Mouse (Mus musculus): Measurements from ENCODE around the gene Ppp1r17.

The Ppp1r17 gene

DNA sequence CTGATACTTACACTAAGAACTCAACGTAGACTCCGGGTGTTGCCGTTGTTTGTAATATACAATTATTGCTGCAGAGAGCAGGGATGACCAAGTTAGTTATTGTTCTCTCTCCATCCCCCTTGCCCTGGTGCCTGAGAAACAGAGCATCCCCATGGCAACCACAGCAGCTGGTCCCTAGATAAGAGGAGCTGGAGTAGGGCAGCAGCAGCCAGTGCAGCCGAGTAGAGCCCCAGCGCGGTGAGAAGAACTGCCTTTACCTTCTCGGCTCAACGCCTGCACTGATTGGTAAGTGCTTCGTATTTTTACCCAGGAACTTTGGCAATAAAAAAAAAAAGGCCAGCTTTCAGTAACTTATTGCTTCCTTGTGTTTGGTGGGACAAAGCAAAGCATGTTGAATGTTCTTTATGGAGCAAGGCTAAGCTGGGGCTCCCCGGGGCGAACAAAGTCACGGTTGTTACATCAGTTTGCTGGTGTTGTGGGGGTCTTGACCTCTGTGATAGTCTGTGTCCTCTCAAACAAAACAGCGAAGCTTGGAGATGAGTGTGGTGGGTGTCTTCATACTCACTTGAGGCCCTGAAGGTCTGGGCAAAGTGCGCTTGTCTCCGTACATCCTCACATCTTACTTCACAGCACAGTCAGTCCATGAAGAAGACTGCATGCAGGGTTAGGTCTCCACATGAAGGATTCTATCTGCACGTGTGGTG lies at the start of gene Ppp1r17:
Gene Ppp1r17, plus strand, starts transcription at position 207 of the 704 bp plus-strand sequence.
- DNase-seq (ENCODE audit: low spot score), result no peak

DNA sequence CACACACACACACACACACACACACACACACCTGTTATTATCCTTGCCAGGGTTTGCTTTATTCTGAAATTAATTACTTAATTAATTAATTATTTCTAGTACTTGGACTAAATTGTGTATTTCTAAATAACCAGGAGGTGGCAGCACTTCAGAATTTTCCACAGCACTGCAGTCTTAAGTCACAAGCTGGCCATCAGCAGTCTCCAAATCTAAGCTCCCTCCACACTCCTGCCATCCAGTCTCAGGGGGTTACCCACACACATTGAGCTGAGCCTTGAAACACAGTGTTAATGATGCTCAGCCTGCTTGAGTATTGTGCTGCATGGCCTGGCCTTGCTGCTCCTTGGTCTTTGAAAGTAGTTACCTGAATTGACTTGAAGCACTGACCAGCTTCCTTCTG lies 44.3 kb upstream of the Ppp1r17 start:
- DNase-seq (ENCODE audit: low spot score), result peak; percentile 12

DNA sequence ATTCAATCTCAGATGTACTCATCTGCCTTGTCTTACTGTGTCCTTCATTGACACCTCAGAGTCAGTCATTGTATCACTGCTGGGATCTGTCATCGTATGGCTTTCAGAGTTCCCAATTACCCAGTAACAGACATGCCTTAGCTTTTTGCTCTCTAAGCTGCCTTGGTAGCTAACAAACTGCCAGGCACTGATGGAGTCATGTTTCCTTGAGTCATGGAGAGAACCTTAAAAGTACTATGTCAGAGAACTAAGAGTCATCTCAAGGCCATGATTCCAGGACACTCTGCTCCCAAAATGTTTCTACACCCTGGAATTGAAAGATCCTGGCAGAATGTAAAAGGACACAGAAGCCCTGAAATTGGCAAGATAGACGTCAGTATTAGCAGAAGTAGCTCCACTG lies 37.5 kb upstream of the Ppp1r17 start:
- no peak for DNase-seq (ENCODE audit: low spot score)

DNA sequence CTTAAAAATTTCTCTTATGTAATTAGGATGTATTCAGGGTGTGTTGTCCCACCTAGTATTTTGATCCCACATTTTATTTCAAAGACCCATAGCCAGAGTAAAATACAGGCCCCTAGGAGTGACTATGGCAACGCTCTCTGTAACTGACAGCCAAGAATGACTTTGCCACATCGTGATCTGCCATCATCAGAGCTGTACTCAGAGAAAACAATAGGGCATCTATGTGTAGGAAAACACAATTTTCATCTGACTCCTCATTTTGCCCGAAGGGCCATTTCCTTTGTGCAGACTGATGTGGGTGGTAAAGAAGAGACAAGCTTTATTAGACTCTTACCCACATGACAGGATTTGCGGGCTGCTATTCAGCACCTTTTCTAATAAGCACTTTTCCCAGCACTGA lies 8.6 kb upstream of the Ppp1r17 start:
- no peak for DNase-seq (ENCODE audit: low spot score)

DNA sequence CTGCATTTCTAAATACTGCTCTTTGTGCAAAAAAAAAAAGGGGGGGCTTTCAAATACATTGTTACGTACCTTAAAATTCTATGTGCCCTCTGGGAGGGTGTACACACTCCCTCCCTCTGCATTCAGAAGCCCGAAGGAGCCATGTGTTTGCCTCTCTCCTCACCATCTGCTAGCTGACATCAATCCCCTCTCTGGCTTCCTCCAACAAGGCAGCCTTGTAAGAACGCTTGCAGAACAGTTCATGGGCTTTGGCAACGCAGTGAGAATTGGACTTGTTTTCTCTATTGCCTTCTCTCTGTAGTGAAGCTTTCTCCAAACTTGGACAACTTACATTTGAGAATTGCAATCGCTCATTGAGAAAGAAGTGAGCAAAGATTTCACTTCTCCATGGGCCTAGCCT lies 4.9 kb upstream of the Ppp1r17 start:
- no peak for DNase-seq (ENCODE audit: low spot score)

DNA sequence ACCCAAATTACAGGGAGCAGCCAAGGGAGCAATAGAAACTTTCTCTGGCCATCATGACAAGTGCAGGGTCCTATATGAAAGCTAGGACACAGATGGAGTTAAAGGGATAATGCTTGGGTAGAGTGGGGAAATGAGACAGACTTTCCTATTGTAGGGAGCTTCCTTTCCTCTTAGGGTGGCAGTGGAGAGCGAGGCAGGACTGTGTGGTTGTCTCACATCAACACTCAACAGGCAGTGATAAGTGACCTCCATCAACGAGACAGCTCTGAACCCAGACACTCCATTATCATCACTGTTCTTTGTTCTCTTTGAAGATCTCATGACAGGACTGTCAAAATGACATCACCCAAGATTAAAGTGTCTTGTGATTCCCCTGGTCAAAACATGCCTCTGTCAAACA lies 2.3 kb downstream of the Ppp1r17 start:
- no peak for DNase-seq (ENCODE audit: low spot score)

- DNase-seq (ENCODE audit: low spot score), result no peak
Measured at GRCm38 (mm10) chr6:56025533-56025932, 8.2 kb downstream of the Ppp1r17 start.

DNA sequence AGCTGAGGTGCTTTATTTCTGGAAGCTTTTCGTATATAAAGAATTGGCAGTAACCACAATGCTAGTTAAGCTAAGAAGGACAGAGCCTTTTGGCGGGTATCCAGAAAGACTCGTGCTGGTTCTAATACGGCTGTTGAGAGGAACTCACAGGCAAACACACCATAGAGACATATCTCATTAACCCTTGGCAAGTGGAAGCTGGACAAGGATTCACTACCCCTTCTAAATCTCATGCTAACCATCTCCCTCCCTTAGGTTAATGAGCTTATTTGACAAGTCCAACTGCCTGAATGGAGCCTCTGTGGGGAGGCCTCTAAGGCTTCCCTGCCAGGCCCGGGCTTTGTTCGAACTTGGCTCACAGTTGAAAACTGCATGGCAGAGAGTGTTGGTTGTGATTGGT lies 10.0 kb downstream of the Ppp1r17 start:
- DNase-seq (ENCODE audit: low spot score), result no peak

- peak; percentile 11 for DNase-seq (ENCODE audit: low spot score)
Measured at GRCm38 (mm10) chr6:56027966-56028365, 10.7 kb downstream of the Ppp1r17 start.

DNA sequence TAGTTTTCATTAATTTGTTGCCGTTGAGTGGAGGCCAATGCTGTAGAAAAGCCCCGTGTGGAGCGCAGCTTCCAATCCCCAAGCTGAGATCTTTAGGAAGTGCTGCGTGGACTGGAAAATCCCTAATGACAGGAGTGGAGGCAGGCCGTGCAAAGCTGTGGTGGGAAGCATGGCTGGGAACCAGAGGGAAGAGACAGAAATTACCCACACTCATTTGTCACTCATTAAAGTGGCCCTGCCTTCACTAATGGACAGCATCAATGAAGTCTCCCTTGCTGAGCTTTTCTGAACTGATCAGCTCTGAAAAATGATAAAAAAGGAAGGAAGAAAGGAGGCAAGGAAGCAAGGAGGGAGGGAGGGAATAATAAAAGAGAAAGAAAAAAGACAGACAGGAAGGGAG lies 12.7 kb downstream of the Ppp1r17 start:
- DNase-seq (ENCODE audit: low spot score), result no peak

DNA sequence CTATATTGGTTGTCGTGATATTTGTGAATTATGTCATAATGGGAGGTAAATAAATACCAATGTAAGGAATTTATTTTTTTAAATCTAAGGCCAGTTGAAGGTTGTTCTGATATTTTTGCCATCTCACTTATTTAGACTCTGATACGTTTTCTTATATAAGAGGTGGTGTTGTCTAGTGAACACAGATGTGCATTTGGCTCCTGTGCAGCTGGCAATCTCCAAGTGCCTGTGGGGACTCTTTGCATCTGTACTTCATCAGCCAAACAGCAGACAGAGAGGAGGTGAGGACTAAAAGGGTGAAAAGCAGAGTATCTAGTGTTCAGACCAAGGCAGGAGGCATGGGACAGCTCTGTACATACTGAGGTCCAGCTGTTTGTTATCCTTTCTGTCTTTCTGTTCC lies 14.9 kb downstream of the Ppp1r17 start:
- DNase-seq (ENCODE audit: low spot score), result no peak

DNA sequence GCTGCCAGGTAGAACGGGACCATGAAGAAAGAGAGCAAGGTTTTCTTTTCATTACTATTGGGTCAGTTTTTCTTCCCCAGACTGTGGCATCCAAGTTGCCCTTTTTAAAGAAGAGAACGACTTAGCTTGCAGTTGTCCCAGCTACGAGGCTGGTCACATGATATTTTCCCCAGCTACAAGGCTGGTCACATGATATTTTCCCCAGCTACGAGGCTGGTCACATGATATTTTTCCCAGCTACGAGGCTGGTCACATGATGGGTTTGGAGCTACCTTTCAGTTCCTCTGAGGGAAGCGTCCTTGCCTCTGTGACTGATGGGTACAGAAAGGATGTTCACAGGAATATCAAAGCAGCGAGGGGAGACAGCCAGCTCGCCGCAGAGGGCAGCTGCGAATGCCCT lies 17.8 kb downstream of the Ppp1r17 start:
- DNase-seq (ENCODE audit: low spot score), result no peak

GRCm38 (mm10) chr6:56039476-56040055 lies 22.3 kb downstream of the Ppp1r17 start:
- no peak for DNase-seq (ENCODE audit: low spot score)

GRCm38 (mm10) chr6:56044270-56044669 lies 27.0 kb downstream of the Ppp1r17 start:
- DNase-seq (ENCODE audit: low spot score), result no peak

GRCm38 (mm10) chr6:56044716-56045115 lies 27.4 kb downstream of the Ppp1r17 start:
- no peak for DNase-seq (ENCODE audit: low spot score)

- DNase-seq (ENCODE audit: low spot score), result no peak
Measured at GRCm38 (mm10) chr6:56048580-56048979, 31.3 kb downstream of the Ppp1r17 start.

GRCm38 (mm10) chr6:56049104-56049503 lies 31.8 kb downstream of the Ppp1r17 start:
- peak; percentile 36 for DNase-seq (ENCODE audit: low spot score)

- no peak for DNase-seq (ENCODE audit: low spot score)
Measured at GRCm38 (mm10) chr6:56063736-56064135, 46.4 kb downstream of the Ppp1r17 start.

DNA sequence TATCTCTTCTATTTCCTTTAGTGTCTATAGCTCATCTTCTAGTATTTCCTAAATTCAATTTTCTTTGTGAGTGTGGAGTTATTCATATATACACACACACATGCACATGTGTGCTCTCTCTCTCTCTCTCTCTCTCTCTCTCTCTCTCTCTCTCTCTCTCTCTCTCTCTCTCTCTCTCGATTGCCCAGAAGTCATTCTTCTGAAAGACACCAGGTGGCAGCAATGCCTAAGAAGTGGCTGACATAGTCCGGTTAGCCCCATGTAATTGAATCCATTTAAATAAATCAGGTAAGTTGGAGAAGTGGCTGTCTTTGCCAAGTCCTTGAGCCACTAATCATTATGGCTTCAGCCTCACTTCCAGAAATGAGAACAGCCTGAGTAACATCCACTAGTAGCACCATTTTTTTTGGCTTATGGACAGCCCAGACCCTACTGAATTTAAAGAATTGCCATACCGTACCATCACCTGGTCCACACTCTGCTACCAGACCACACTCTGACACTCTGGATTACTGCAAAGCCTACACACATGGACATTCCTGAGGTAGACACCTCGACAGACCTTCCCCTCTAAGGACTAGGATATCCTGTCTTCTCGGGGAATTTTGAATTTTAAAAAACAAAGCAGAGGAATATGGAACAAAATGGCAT lies 49.5 kb downstream of the Ppp1r17 start:
- DNase-seq (ENCODE audit: low spot score), result peak; percentile 35

- no peak for DNase-seq (ENCODE audit: low spot score)
Measured at GRCm38 (mm10) chr6:56068516-56068915, 51.2 kb downstream of the Ppp1r17 start.

- no peak for DNase-seq (ENCODE audit: low spot score)
Measured at GRCm38 (mm10) chr6:56076378-56076805, 59.1 kb downstream of the Ppp1r17 start.

Data from adipocyte (in vitro differentiated cells).